Mouse (Mus musculus) embryonic fibroblast, embryonic 13.5 days (primary cell): ENCODE measurements around the gene Ctnnbl1.

Experiments used
- CTCF ChIP-seq: IDR thresholded peaks from 2 replicates; pipeline ENCODE4 v1.5.1; 2011; ENCODE audit warnings: mild to moderate bottlenecking, control low read depth, low read length, moderate library complexity, borderline replicate concordance; ENCODE audit not compliant: insufficient read depth
- POLR2A ChIP-seq: IDR thresholded peaks from 2 replicates; pipeline ENCODE4 v1.6.1; 2011; ENCODE audit warnings: low read depth, mild to moderate bottlenecking, control low read depth, low read length, moderate library complexity

DNA sequence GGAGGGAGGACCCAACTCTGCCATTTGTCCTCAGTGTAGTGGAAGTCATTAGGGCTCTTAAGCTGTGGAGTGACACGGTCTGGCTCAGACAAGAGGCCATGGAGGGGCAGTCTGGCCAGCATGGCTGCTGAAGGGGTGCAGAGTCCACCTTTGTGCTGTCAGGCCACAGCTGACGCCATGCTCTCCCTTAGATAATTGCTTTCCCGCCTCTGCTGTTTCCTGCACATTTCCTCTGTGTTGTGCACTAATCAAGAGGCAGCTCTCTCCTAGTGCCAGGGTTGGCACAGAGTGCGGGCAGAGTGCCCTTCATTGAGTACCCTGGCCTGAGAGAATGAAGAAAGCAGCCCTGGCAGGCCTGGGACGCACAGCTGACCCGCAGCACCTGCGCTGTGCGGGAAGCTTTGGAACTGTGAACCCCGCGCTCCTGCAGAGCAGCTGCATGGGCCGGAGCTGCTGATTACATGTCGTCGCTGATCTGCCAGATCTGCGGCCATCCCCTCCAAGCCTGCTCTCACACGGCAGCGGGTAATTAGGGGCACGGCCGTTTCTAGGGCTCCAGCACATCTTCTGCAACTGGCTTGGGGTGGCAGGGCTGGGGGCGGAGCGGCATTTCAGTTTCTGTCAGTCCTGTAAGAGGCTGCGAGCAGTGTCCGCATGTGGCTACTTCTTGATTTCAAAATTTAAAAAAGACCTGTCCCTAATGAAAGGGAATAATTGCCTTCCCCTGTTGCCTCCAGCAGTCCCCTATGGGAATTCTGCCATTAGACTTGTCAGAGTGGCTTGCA lies 14.6 kb downstream of the Ctnnbl1 start:
- TF ChIP-seq CTCF = no peak
- TF ChIP-seq POLR2A = no peak
